Comparison of ENCODE assay signal across 8 mouse cellular contexts in the genomic region with DNA sequence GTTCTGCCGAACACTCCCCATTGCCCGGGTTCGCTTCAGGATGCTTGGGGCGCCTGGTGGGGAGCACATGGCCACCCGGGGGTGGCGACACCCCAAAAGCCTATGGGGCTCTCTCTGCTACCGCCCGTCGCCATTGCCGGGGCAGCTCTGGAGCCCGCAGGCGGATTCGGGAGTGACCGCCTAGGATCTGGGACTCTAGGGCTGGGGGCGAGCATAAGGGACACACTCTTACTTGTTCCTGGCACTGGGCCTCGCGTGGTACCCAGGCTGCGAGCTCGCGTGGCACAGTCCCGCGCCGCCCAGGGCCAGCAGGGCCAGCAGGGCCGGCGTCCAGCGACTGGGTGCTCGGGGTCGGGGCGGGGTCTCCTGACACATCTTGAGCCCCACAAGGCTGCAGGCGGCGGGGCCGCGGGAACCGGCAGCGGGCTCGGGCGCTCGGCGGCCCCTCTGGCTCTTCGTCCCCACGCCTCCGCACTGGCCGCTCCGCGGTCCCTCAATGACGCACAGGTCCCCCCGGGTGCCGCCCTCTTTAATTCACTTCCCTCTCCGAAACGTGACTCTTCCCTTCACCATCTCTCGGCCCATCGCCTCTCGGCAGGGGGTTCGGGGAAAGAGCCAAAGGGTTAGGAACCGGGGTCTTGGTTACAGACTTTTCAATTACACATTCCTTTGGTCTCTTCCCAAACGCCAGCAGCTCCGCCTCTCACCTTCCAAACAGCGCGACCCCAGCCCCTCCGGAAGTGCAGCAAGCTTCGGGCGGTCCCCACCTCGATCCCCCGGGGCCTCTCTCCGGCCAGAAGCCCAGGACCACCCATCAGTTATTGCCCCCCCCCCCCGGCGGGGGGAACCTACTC. TPM values are rescaled to one million over a fixed set of nuclear protein-coding genes. Genes with fewer than 3 reads are reported as not detected.
DNase-seq lines count a peak whose midpoint lies in the region; ATAC-seq and TF ChIP-seq lines count a peak whose summit lies in the region.

No protein-coding gene starts in this region.

- H3K27ac ChIP-seq in MEL (ENCODE audit: control insufficient read depth, low read depth, low read length), result peak overlapping the region; percentile 63
- 0 out of 2 replicates have a peak overlapping the region, but pooled peaks have one; percentile 8 for H3K27ac ChIP-seq in heart, embryonic 15.5 days
- no peak overlapping the region for H3K27ac ChIP-seq in midbrain, embryonic 15.5 days
- H3K27ac ChIP-seq in stomach, embryonic 16.5 days (ENCODE audit: low read length), result no peak overlapping the region

- TF ChIP-seq EP300 in MEL (IDR thresholded peaks at IDR 0.05; ENCODE audit: low read depth in 1 of 2, low read length in 2 of 2), result no peak; a peak in 1 of 4 replicates

- under 1% methylated on average over 67 of the region's 67 CpGs for WGBS in heart, embryonic 15.5 days
- WGBS in midbrain, embryonic 15.5 days, result 0% methylated on average over 67 of the region's 67 CpGs
- under 1% methylated on average over 67 of the region's 67 CpGs for WGBS in stomach, embryonic 16.5 days

- peak; percentile 69 for DNase-seq in 416B (ENCODE audit: low read depth)
- peak; percentile 79 for DNase-seq in MEL (ENCODE audit: low read depth, low spot score)
- DNase-seq in liver, result peak; percentile 75
- no peak for DNase-seq in layer of hippocampus, adult 9-11 months

- TF ChIP-seq RAD21 in MEL (IDR thresholded peaks at IDR 0.05; ENCODE audit: low read depth, low read length), result no peak

- H3K9me3 ChIP-seq in MEL (replicated peaks; ENCODE audit: insufficient read depth, low read length), result no peaks in the 10 kb centered on the region
- no peaks in the 10 kb centered on the region for H3K9me3 ChIP-seq in heart, embryonic 15.5 days (replicated peaks)
- no peaks in the 10 kb centered on the region for H3K9me3 ChIP-seq in midbrain, embryonic 15.5 days
- no peaks in the 10 kb centered on the region for H3K9me3 ChIP-seq in stomach, embryonic 16.5 days (replicated peaks; ENCODE audit: control insufficient read depth, low read length)

- no peaks in the 10 kb centered on the region for H3K27me3 ChIP-seq in MEL (ENCODE audit: control insufficient read depth in 1 of 2, insufficient read depth in 2 of 2, low read length in 2 of 2)
- peaks cover 14% of the 10 kb centered on the region; the same call in 1 of the 2 replicates for H3K27me3 ChIP-seq in heart, embryonic 15.5 days
- H3K27me3 ChIP-seq in midbrain, embryonic 15.5 days (replicated peaks), result peaks cover 34% of the 10 kb centered on the region
- peaks cover 22% of the 10 kb centered on the region for H3K27me3 ChIP-seq in stomach, embryonic 16.5 days (ENCODE audit: control insufficient read depth, insufficient read depth, low read length)

- H3K79me2 ChIP-seq in MEL (ENCODE audit: control insufficient read depth, insufficient read depth, low read length, poor library complexity), result peaks cover 29% of the 10 kb centered on the region

- peak overlapping the region; percentile 60 to 96 for H3K4me3 ChIP-seq in MEL (ENCODE audit: control insufficient read depth in 1 of 2, insufficient read depth in 1 of 2, low read depth in 2 of 2, low read length in 2 of 2)
- H3K4me3 ChIP-seq in heart, embryonic 15.5 days, result peak overlapping the region; percentile 73
- H3K4me3 ChIP-seq in midbrain, embryonic 15.5 days, result peak overlapping the region; percentile 59
- H3K4me3 ChIP-seq in stomach, embryonic 16.5 days (replicated peaks; ENCODE audit: low read length), result peak overlapping the region; percentile 58

- peak; percentile 68 for ATAC-seq in erythroblast, adult 5-6 weeks (replicated peaks; ENCODE audit: low FRiP score, poor library complexity, severe bottlenecking)
- ATAC-seq in heart, embryonic 15.5 days (replicated peaks; ENCODE audit: insufficient number of reproducible peaks, insufficient read depth, low FRiP score, low read depth), result peak; percentile 20; the same call in 1 of the 2 replicates
- peak; percentile 71 for ATAC-seq in midbrain, embryonic 15.5 days (replicated peaks)
- peak; percentile 36; the same call in 1 of the 2 replicates for ATAC-seq in stomach, embryonic 16.5 days (ENCODE audit: insufficient read depth, low FRiP score)

- TF ChIP-seq POLR2A in MEL (IDR thresholded peaks at IDR 0.05; ENCODE audit: control insufficient read depth in 1 of 2, insufficient read depth in 1 of 2, low read depth in 1 of 2, low read length in 2 of 2, poor library complexity in 1 of 2), result peak; percentile 48 to 69; a peak in 2 of 4 replicates

- peaks cover 4 to 10% of the 10 kb centered on the region in 2 experiments; a peak in 2 of 4 replicates for H3K36me3 ChIP-seq in MEL (ENCODE audit: control insufficient read depth in 1 of 2, insufficient read depth in 2 of 2, low read length in 2 of 2)
- H3K36me3 ChIP-seq in heart, embryonic 15.5 days, result no peaks in the 10 kb centered on the region
- no peaks in the 10 kb centered on the region for H3K36me3 ChIP-seq in midbrain, embryonic 15.5 days (replicated peaks)
- H3K36me3 ChIP-seq in stomach, embryonic 16.5 days (ENCODE audit: control insufficient read depth, insufficient read depth, low read length), result no peaks in the 10 kb centered on the region

- H3K4me1 ChIP-seq in MEL (ENCODE audit: control insufficient read depth in 1 of 2, insufficient read depth in 2 of 2, low read length in 2 of 2), result peaks cover 0 to 10% of the 10 kb centered on the region in 2 experiments; a peak in 3 of 4 replicates
- peaks cover 36% of the 10 kb centered on the region for H3K4me1 ChIP-seq in heart, embryonic 15.5 days (replicated peaks)
- H3K4me1 ChIP-seq in midbrain, embryonic 15.5 days, result peaks cover 25% of the 10 kb centered on the region
- H3K4me1 ChIP-seq in stomach, embryonic 16.5 days (ENCODE audit: control insufficient read depth, insufficient read depth, low read length), result peaks cover 12% of the 10 kb centered on the region; the same call in 1 of the 2 replicates

- TF ChIP-seq CTCF in MEL (IDR thresholded peaks at IDR 0.05 in 2 of 3, conservative IDR thresholded peaks at IDR 0.05 in 1 of 3; ENCODE audit: control insufficient read depth in 1 of 3, insufficient read depth in 1 of 3, low read depth in 2 of 3, low read length in 3 of 3, poor library complexity in 1 of 3, severe bottlenecking in 1 of 3), result no peak

- peak overlapping the region; percentile 70 for H3K9ac ChIP-seq in MEL (ENCODE audit: control insufficient read depth, low read depth, low read length, poor library complexity, severe bottlenecking)
- peak overlapping the region; percentile 77 for H3K9ac ChIP-seq in heart, embryonic 15.5 days
- peak overlapping the region; percentile 59 for H3K9ac ChIP-seq in midbrain, embryonic 15.5 days
- H3K9ac ChIP-seq in stomach, embryonic 16.5 days (ENCODE audit: low read length), result peak overlapping the region; percentile 71

- H3K4me2 ChIP-seq in heart, embryonic 15.5 days, result peak overlapping the region; percentile 99
- peak overlapping the region; percentile 100 for H3K4me2 ChIP-seq in midbrain, embryonic 15.5 days
- H3K4me2 ChIP-seq in stomach, embryonic 16.5 days (ENCODE audit: low read depth, low read length), result peak overlapping the region; percentile 99

TF ChIP-seq in MEL, 35 proteins besides CTCF, POLR2A, EP300 and RAD21 (continues in another document):
- TF ChIP-seq MAZ (IDR thresholded peaks at IDR 0.05; ENCODE audit: low read depth, low read length) (no peak), USF1 (IDR thresholded peaks at IDR 0.05; ENCODE audit: low read depth, low read length) (0 out of 2 replicates have a peak, but pooled peaks have one; percentile 6), MYC (IDR thresholded peaks at IDR 0.05; ENCODE audit: low read depth, low read length) (0 out of 2 replicates have a peak, but pooled peaks have one; percentile 23), HCFC1 (IDR thresholded peaks at IDR 0.05; ENCODE audit: low read depth, low read length) (peak; percentile 38; the same call in 1 of the 2 replicates), UBTF (IDR thresholded peaks at IDR 0.05; ENCODE audit: borderline replicate concordance, insufficient read depth, low read depth, low read length) (no peak), ZNF384 (IDR thresholded peaks at IDR 0.05; ENCODE audit: low read depth, low read length) (no peak), JUND (IDR thresholded peaks at IDR 0.05; ENCODE audit: low read depth, low read length) (no peak), USF2 (IDR thresholded peaks at IDR 0.05; ENCODE audit: borderline replicate concordance in 1 of 2, insufficient read depth in 1 of 2, low read depth in 1 of 2, low read length in 2 of 2) (no peak), E2F4 (IDR thresholded peaks at IDR 0.05; ENCODE audit: borderline replicate concordance, low read depth, low read length) (no peak), ELF1 (IDR thresholded peaks at IDR 0.05; ENCODE audit: low read depth, low read length) (no peak), MEF2A (IDR thresholded peaks at IDR 0.05; ENCODE audit: extremely low read depth, insufficient replicate concordance, low read depth, low read length, poor library complexity, severe bottlenecking) (no peak), TAL1 (IDR thresholded peaks at IDR 0.05; ENCODE audit: low read length) (no peak), MAFK (IDR thresholded peaks at IDR 0.05; ENCODE audit: borderline replicate concordance, low read depth, low read length) (no peak), MXI1 (IDR thresholded peaks at IDR 0.05; ENCODE audit: low read depth, low read length) (peak; percentile 80; the same call in 1 of the 2 replicates), TBP (IDR thresholded peaks at IDR 0.05; ENCODE audit: low read depth, low read length) (peak; percentile 59), CHD2 (IDR thresholded peaks at IDR 0.05; ENCODE audit: low read length) (no peak), GABPA (IDR thresholded peaks at IDR 0.05; ENCODE audit: low read depth, low read length) (no peak), ETS1 (IDR thresholded peaks at IDR 0.05; ENCODE audit: low read depth, low read length) (peak; percentile 41; the same call in 1 of the 2 replicates), CHD1 (IDR thresholded peaks at IDR 0.05; ENCODE audit: low read depth, low read length) (0 out of 2 replicates have a peak, but pooled peaks have one; percentile 1), BHLHE40 (IDR thresholded peaks at IDR 0.05; ENCODE audit: borderline replicate concordance, low read depth, low read length) (peak; percentile 93), RCOR1 (IDR thresholded peaks at IDR 0.05; ENCODE audit: low read depth, low read length) (no peak)

RNA-seq across cellular contexts. Expression of gene Emilin2, which starts 1.1 kb away (rescaled TPM):
- total RNA-seq in MEL (2012; rRNA removed), result 76.6 and 92.6 TPM in 2 replicates
- 10 to 100 TPM; 37.4 to 95.5 TPM for polyA plus RNA-seq in MEL (2012; ENCODE audit: insufficient read depth in 1 of 2, insufficient read length in 2 of 2, low read depth in 1 of 2, low replicate concordance in 2 of 2, missing spikeins in 1 of 2)
- 92.0 and 100 TPM in 2 replicates for total RNA-seq in erythroblast, adult 5-6 weeks (2015; ENCODE audit: low replicate concordance)
- total RNA-seq in erythroblast, adult 5-6 weeks (2017; ENCODE audit: low replicate concordance), result 129 and 143 TPM in 2 replicates
- polyA plus RNA-seq in heart, embryonic 15.5 days (2015; fragmentation: Nextera tagmentation; extraction: Ambion mirVana), result 35.4 and 39.8 TPM in 2 replicates
- 1.2 and 2.0 TPM in 2 replicates for polyA plus RNA-seq in midbrain, embryonic 15.5 days (2015; fragmentation: Nextera tagmentation; extraction: Ambion mirVana)
- 3.0 and 4.5 TPM in 2 replicates for polyA plus RNA-seq in stomach, embryonic 16.5 days (2015; fragmentation: Nextera tagmentation; extraction: Ambion mirVana)

Comparison
In these comparisons a context has a peak if more than half of its experiments do, and no peak if none do; other contexts are left out.
1. H3K27ac ChIP-seq: peak in MEL (single experiment) and heart, embryonic 15.5 days (single experiment); none in midbrain, embryonic 15.5 days (single experiment) and stomach, embryonic 16.5 days (single experiment).
2. ATAC-seq: peak in every context shown above with its lines; median percentile 71 in midbrain, embryonic 15.5 days; 68 in erythroblast, adult 5-6 weeks; 36 in stomach, embryonic 16.5 days; 20 in heart, embryonic 15.5 days.
3. Peak in every context shown above with its lines, with median percentiles within 50 percentile points of each other: H3K4me3 ChIP-seq, H3K9ac ChIP-seq and H3K4me2 ChIP-seq.